Mouse (Mus musculus) urinary bladder, postnatal 14 days (tissue): ENCODE measurements around the gene Bmp2.
A peak's percentile ranks its signal among the peaks of the same experiment; 100 is the strongest.

ENCODE experiments used
- DNase-seq: peaks from one replicate; pipeline ENCODE4 v3.0.0; 2021; ENCODE audit warnings: low spot score

The Bmp2 gene

GRCm38 (mm10) chr2:133552031-133552841, at the start of gene Bmp2:
Gene Bmp2 (plus strand): TSS chr2:133552159.
- peak; percentile 82 for DNase-seq

- DNase-seq: no peak
Observed at GRCm38 (mm10) chr2:133505678-133506077, 46.3 kb upstream of the Bmp2 start.

- no peak for DNase-seq
Observed at GRCm38 (mm10) chr2:133507045-133507444, 44.9 kb upstream of the Bmp2 start.

- no peak for DNase-seq
Observed at GRCm38 (mm10) chr2:133509141-133509540, 42.8 kb upstream of the Bmp2 start.

GRCm38 (mm10) chr2:133511011-133511779, 40.8 kb upstream of the Bmp2 start:
- no peak for DNase-seq

- DNase-seq: no peak
Observed at GRCm38 (mm10) chr2:133516331-133517046, 35.5 kb upstream of the Bmp2 start.

- no peak for DNase-seq
Observed at GRCm38 (mm10) chr2:133517867-133518266, 34.1 kb upstream of the Bmp2 start.

- DNase-seq: no peak
Observed at GRCm38 (mm10) chr2:133521193-133521592, 30.8 kb upstream of the Bmp2 start.

- DNase-seq: no peak
Observed at GRCm38 (mm10) chr2:133522121-133522520, 29.8 kb upstream of the Bmp2 start.

GRCm38 (mm10) chr2:133525621-133526181, 26.3 kb upstream of the Bmp2 start:
- no peak for DNase-seq

GRCm38 (mm10) chr2:133529396-133529795, 22.6 kb upstream of the Bmp2 start:
- DNase-seq: no peak

- DNase-seq: no peak
Observed at GRCm38 (mm10) chr2:133533073-133533472, 18.9 kb upstream of the Bmp2 start.

GRCm38 (mm10) chr2:133535481-133535880, 16.5 kb upstream of the Bmp2 start:
- no peak for DNase-seq

- DNase-seq: peak; percentile 37
Observed at GRCm38 (mm10) chr2:133536812-133537211, 15.1 kb upstream of the Bmp2 start.

- no peak for DNase-seq
Observed at GRCm38 (mm10) chr2:133540702-133541101, 11.3 kb upstream of the Bmp2 start.

GRCm38 (mm10) chr2:133550238-133550682, 1.7 kb upstream of the Bmp2 start:
- DNase-seq: peak; percentile 56

GRCm38 (mm10) chr2:133552842-133553465, 995 bp downstream of the Bmp2 start:
- DNase-seq: peak; percentile 50

GRCm38 (mm10) chr2:133553911-133554285, 1.9 kb downstream of the Bmp2 start:
- DNase-seq: no peak

GRCm38 (mm10) chr2:133554286-133555021, 2.5 kb downstream of the Bmp2 start:
- DNase-seq: peak; percentile 71

- DNase-seq: no peak
Observed at GRCm38 (mm10) chr2:133564248-133564886, 12.4 kb downstream of the Bmp2 start.
